Mouse (Mus musculus) thymus, postnatal 14 days (tissue): Measurements from ENCODE around the gene Gm20431.
"Not testable (repeated sequence)": the region's sequence is repeated elsewhere in the genome, so short reads cannot be mapped to it uniquely, and the experiment has no call there.

ENCODE experiments used
- DNase-seq: peaks from one replicate; pipeline ENCODE4 v3.0.0; 2021

Gm20431 gene

GRCm38 (mm10) chr2:167659177-167659846, 2.0 kb downstream of the Gm20431 start:
- DNase-seq: no peak

DNA sequence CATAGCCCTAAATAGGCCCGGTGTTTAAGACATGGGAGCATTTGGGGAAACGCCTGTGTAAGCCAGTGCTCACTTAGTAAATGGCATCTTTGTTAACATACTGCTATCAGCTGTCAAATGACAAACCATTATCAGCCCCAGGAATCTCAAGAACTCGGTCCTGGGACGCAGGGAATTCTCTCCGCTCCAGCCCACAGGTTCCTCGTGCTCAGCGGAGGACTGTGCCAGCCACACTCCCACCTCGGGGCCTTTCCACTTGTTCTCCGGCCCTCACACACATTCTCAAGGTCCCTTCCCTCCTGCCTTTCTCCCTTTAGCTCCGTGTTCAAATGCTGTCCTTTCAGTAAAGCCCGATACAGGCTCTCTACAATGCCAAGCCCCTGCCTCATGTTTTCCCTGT, 2.6 kb downstream of the Gm20431 start:
- no peak for DNase-seq

- DNase-seq: no peak
These were observed 3.3 kb downstream of the Gm20431 start for GRCm38 (mm10) chr2:167657973-167658372.

DNA sequence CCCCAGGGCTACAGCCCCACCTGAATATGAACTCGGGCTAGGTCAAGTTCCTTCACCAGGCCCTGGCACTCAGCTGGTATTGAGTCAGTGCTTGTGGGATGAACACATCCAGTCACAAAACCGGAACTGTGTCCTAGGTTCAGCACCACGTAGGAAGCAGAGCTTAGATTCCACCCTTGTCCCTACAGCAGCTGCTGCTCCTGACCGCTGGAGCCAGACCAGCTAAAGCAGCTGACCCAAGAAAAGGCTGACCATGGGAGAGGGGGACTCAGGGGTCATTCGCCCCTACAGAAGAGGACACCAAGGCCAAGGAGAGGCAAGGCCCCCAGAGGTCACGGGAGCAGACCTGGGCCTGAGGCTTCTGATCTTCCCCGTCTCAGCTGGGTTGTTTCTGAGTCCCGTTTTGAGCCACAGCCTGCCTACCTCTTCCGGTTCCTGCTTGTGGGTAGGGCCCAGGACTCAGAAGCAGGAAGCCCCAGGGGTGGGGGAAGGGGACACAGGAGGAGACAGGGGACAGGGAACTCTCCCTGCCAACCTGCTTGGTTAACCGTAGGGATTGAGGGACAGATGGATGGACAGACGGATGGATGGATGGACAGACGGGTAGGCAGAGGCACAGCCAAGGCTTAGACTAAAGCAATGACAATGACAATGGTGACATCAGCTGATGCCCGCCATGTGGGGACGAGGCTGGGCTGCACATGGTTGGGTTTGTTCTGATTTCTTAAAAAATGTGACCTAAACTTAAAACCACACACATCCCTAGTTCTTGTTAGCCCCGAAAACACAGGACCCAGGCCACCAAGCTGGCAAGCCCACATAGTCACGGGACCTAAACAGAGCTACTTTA, 4.4 kb downstream of the Gm20431 start:
- DNase-seq: peak; percentile 93

GRCm38 (mm10) chr2:167654911-167655600, 6.2 kb downstream of the Gm20431 start:
- DNase-seq: no peak

GRCm38 (mm10) chr2:167652694-167653093, 8.6 kb downstream of the Gm20431 start:
- DNase-seq: no peak

- no peak for DNase-seq
These were observed 9.7 kb downstream of the Gm20431 start for GRCm38 (mm10) chr2:167651622-167652021.

DNA sequence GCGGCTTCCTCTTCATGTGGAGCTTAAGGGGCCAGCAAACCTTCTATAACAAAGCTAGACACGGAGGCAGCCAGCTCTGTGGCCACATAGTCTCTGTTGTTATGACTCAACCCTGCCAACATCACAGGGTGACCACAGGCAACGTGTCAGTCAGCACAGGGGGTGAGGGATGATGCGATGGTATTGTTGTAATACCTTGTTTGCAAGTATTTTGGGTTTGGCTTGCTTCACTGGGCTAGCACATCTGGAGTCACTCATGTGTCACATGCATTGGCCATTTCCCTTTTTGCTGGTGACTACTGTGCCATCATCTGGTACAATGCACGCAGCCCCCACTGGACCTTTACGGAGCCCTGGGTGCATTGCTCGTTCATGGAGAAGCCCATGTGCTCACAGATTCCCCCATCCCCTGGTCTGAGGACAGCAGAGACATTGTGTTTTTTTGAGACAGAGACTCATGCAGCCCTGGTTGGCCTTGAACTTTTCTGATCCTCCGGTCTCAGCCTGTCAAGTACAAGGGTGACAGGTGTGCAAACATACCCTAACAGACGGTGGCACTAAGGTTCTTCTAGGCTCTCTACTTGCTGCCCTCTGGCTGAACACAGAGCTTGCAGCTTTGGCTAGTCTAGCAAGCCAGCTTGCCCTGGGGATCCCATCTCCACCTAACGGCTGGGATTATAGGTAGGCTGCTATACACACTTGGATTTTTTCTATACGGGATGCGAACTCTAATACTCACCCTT, 11.8 kb downstream of the Gm20431 start:
- no peak for DNase-seq

DNA sequence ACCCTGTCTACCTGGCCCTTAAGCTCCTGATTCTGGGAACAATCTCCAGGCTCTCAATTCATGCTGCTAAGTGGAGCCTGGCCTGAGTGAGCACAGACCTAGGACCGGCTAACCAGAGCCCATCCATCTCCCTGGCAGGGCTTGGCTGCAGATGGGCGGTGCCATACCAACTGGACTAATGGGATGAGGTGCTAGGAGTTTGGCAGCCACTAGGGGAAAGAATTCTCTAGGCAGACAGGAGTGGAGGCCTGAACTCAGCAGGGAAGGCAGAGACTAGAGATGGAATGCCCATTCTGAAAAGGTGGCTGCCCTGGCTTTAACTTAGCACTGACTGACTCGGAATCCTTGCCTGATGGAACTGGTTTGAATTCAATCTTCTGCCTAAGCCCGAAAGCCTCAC, 14.9 kb downstream of the Gm20431 start:
- DNase-seq: no peak

DNA sequence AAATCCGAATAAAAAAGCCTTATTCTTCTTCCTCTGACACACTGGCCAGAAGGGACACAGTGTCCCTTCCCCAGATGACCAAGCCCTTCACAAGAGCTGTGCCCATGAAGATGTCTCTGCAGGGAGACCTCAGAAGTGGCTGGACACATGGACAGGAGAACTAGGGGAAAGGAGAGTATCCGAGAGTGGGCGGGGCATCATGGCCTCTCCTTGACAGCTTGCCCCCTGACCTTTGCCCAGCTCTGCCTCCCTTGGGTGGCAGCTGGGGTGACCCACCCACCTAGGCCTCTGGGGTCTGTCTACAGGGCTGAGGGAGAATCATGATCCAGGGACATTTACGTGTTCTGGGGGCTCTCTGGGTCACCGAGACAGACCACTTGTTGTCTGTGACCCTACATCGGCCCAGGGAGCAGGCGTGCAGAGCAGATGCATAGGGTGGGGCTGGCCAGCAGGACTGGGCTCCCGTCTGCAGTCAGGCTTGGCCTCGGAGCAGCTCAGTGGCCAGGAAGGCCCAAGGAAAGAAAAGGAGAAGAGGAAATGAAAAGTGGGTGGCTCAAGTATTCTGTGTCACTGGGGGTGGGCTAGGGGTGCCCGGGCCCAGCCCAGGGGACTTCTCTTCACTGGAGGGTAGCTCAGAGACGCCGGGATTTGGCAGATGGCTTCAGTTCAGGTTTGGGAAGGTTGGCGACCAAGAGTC, 17.8 kb downstream of the Gm20431 start:
- not testable (repeated sequence) for DNase-seq

- DNase-seq: no peak
These were observed 19.1 kb downstream of the Gm20431 start for GRCm38 (mm10) chr2:167642164-167642563.

DNA sequence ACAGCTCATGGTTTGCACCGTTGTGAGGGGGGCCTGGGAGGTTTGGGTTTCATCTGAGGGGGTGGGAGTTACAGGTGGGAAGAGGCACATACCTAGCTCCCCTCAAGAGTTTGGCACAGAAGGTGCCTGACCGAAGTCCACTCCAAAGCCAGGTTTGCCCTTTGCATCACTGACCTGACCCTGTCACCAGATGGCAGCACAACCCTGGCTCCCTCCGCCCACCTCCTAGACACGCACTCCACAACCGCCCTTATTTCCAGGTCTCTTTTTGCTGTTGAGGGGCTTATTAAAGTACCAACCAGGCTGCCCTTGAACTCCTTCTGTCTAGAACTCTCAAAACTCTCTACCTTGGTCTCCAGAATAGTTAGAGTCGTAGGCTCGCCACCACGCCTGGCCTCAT, 20.0 kb downstream of the Gm20431 start:
- DNase-seq: peak; percentile 57

DNA sequence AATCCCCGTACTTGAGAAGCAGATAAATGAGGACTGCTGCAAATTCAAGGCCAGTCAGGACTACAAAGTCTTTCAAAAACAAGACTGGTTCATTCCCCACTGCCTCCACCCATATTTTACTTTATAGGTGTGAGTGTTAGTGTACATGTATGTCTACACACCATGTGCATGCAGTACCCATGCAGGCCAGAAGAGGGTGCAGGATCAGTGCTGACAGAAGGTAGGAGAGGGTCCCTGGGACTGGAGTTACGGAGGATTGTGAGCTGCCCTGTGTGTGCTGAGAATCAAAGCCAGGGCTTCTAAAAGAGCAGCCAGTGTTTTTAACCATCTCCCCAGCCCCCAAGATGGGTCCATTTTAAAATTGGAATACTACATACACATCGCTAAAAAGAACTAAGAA, 21.0 kb downstream of the Gm20431 start:
- DNase-seq: peak; percentile 75

DNA sequence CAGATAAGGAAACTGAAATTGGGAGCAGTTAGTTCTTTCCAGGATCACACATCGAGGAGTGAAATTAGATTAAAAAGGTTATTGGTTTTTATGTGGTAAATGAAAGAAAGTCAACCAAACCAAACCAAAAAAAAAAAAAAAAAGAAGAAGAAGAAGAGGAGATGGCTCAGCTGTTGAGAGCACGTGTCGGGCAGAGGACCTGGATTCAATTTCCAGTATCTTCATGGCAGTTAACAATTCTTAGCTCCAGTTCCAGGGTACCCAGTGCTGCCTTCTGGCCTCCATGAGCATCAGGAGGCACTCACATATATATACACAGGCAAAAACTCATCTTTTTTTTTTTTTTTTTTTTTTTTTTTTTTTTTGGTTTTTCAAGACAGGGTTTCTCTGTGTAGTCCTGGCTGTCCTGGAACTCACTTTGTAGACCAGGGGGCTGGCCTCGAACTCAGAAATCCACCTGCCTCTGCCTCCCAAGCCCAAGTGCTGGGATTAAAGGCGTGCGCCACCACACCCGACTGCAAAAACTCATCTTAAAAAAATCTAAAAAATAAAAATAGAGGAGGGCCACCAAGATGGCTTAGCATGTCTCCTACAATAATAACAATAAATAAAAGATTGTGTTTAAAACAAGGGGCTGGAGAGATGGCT, 26.3 kb downstream of the Gm20431 start:
- DNase-seq: no peak

- peak; percentile 97 for DNase-seq
These were observed 26.9 kb downstream of the Gm20431 start for GRCm38 (mm10) chr2:167634338-167634770.

- no peak for DNase-seq
These were observed 27.8 kb downstream of the Gm20431 start for GRCm38 (mm10) chr2:167633537-167633872.

DNA sequence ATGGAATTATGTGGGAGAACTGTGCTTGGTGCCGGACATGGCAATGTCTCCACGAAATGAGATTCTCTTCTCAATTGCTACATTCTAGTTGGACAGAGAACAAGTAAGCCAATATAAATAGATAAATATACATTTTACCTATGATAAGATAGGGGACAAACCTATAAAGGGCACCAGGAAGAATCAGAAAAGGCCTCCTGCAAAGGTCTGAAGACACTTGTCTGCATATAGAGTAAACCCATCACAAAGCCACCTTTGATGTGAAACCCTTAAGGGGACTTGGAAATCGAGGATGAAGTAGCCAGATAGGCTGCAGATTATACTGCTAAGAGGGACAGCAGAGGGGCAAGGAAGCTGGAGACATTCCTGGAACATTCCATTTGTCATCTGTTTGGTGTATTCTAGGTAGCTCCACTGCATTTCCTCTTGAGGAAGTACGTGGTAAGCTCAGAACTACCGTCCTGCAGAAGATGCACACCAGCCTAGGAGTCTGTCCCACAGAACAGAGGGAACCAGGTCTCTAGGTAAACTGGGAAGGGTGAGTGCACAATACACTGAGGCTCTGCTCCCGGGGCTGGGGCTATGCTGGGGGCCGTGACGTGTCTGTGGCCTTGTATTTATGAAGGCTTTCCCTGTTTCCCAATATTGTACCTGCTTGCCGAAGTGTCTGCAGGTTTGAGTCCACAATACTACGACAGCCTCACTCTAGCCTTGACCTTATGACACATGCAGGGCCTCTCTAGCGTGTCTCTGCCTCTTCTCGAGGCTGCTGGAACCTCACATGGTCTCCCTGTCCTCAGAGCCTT, 28.4 kb downstream of the Gm20431 start:
- peak; percentile 20 for DNase-seq

DNA sequence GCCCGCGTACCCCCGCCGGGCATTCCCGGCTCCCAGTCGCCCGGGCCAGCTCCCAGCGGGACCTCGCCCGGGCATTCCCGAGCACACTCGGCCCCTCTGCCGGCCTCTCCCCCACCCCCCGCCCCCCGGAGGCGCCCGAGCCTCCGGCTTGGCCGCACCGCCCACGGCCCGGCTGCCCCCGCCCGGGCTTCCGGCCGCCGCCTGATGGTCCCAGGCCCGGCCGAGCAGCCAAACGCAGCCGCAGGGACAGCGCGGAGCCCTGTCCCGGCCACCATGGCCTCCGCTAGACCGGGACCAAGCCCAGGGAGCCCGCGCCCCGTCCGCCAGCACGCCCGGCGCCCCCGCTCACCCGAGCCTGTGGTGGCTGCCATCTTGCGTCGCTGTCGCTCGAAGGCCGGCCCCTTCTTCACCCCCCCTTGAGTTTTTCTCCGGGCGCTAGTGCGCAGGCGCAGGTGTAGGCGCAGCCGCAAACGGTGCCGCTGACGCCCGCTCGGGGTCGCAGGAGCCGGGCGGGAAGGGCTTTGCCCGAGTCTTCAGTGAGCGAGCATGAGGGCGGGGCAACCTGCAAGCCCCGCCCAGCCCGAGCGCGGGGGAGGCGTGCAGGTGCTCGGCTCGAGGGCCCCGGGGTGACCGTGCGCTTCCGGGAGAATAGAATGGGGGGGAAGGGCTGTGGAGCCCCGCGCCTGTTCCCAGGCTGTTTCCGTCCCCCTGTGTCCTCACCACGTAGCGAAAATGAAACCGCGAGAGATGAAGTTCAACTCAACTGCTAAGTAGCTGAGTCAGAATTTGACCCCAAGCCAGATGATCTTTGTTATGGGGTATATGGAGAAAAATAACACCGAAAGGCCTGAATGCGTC, 29.5 kb downstream of the Gm20431 start, which contains the start of gene Ube2v1:
Gene Ube2v1, minus strand, starts transcription at position 505 of the 858 bp plus-strand sequence.
- peak; percentile 100 for DNase-seq

DNA sequence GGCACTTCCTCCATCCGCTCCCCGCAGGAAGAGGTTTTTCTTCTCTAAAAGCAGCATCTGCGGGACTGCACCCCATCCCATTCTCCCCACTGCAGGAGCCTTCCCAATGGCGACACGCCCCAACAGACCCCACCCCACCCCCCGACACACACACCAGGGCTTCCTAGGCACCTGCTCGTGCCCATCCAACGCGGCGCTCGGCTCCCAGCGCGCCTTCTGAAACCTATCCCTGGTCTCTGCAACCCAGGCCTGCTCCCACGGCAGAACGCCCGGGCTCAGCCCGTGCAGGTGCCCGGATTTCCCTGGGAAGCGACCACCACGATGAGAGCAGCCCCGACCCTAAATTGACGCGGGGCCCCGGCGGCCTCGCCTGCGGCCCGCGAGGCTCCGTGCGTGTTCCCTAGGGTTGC, 30.1 kb downstream of the Gm20431 start:
- DNase-seq: peak; percentile 52

DNA sequence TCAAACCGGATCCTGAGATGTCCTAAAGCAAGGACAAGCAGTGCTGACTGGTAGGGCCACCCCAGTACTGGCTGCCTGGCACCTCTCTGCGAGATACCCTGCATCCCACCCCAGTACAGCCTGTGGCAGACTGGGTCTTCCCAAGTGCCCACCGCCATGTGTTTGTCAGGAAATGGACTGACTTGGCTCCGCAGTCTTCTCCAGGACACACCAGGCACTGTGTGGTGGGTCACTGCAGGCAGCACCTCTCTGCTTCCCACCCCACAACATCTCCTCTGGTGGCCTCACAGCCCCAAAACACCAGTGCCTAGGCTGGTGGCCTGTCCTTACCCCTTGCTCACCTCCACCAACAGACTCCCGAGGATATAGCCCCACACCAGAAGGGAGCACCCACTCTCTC, 30.9 kb downstream of the Gm20431 start:
- DNase-seq: no peak
